Mouse (Mus musculus): Measurements from ENCODE around the gene Cenpm. TPM values are rescaled to one million over a fixed set of nuclear protein-coding genes. Genes with fewer than 3 reads are reported as not detected.

Gene Cenpm
- polyA plus RNA-seq, 1 experiment from 2014 or later: 15.2 TPM

- no peak overlapping the region for H3K9ac ChIP-seq
- no peaks in the 10 kb centered on the region for H3K36me3 ChIP-seq
- H3K9me3 ChIP-seq: no peaks in the 10 kb centered on the region
- H3K4me2 ChIP-seq: no peak overlapping the region
- no peak overlapping the region for H3K27ac ChIP-seq (replicated peaks)
- H3K27me3 ChIP-seq: no peaks in the 10 kb centered on the region
- no peaks in the 10 kb centered on the region for H3K4me1 ChIP-seq (replicated peaks)
- no peak for ATAC-seq (ENCODE audit: low read depth)
- 86% methylated on average over 10 of the region's 10 CpGs for WGBS
- no peak overlapping the region for H3K4me3 ChIP-seq
Observed at GRCm38 (mm10) chr15:82235661-82236060, 8.9 kb downstream of the Cenpm start.

GRCm38 (mm10) chr15:82232651-82233050 lies 11.9 kb downstream of the Cenpm start:
- WGBS: 77% methylated on average over 4 of the region's 4 CpGs
- no peaks in the 10 kb centered on the region for H3K36me3 ChIP-seq
- no peak overlapping the region for H3K4me2 ChIP-seq
- no peak overlapping the region for H3K9ac ChIP-seq
- no peaks in the 10 kb centered on the region for H3K9me3 ChIP-seq
- H3K4me1 ChIP-seq (replicated peaks): no peaks in the 10 kb centered on the region
- no peaks in the 10 kb centered on the region for H3K27me3 ChIP-seq
- no peak overlapping the region for H3K4me3 ChIP-seq
- no peak for ATAC-seq (ENCODE audit: low read depth)
- no peak overlapping the region for H3K27ac ChIP-seq (replicated peaks)

- no peak overlapping the region for H3K9ac ChIP-seq
- H3K4me3 ChIP-seq: no peak overlapping the region
- no peaks in the 10 kb centered on the region for H3K9me3 ChIP-seq
- H3K27me3 ChIP-seq: no peaks in the 10 kb centered on the region
- WGBS: 65% methylated on average over 11 of the region's 11 CpGs
- H3K4me1 ChIP-seq (replicated peaks): no peaks in the 10 kb centered on the region
- H3K27ac ChIP-seq (replicated peaks): no peak overlapping the region
- no peaks in the 10 kb centered on the region for H3K36me3 ChIP-seq
- H3K4me2 ChIP-seq: no peak overlapping the region
- ATAC-seq (ENCODE audit: low read depth): no peak
Observed at GRCm38 (mm10) chr15:82231591-82232378, 12.8 kb downstream of the Cenpm start.

- H3K4me1 ChIP-seq (replicated peaks): no peaks in the 10 kb centered on the region
- H3K9me3 ChIP-seq: no peaks in the 10 kb centered on the region
- no peak overlapping the region for H3K4me3 ChIP-seq
- no peak overlapping the region for H3K9ac ChIP-seq
- H3K27me3 ChIP-seq: no peaks in the 10 kb centered on the region; the same call in 1 of the 2 replicates
- ATAC-seq (ENCODE audit: low read depth): no peak
- no peak overlapping the region for H3K4me2 ChIP-seq
- WGBS: 84% methylated on average over 4 of the region's 4 CpGs
- H3K27ac ChIP-seq (replicated peaks): no peak overlapping the region
- no peaks in the 10 kb centered on the region for H3K36me3 ChIP-seq
Observed at GRCm38 (mm10) chr15:82231100-82231499, 13.4 kb downstream of the Cenpm start.

GRCm38 (mm10) chr15:82230098-82230611 lies 14.4 kb downstream of the Cenpm start:
- H3K9ac ChIP-seq: no peak overlapping the region
- 60% methylated on average over 6 of the region's 6 CpGs for WGBS
- no peaks in the 10 kb centered on the region for H3K36me3 ChIP-seq
- no peaks in the 10 kb centered on the region for H3K9me3 ChIP-seq
- H3K4me3 ChIP-seq: no peak overlapping the region
- ATAC-seq (ENCODE audit: low read depth): no peak
- H3K27me3 ChIP-seq: peaks cover 5% of the 10 kb centered on the region; the same call in 1 of the 2 replicates
- H3K27ac ChIP-seq (replicated peaks): no peak overlapping the region
- no peak overlapping the region for H3K4me2 ChIP-seq
- H3K4me1 ChIP-seq (replicated peaks): no peaks in the 10 kb centered on the region

- Histone ChIP-seq H3K36me3 (no peaks in the 10 kb centered on the region), H3K4me2 (no peak overlapping the region), H3K4me1 (replicated peaks) (peaks cover 1% of the 10 kb centered on the region), H3K27me3 (peaks cover 11% of the 10 kb centered on the region), H3K27ac (replicated peaks) (no peak overlapping the region), H3K9me3 (no peaks in the 10 kb centered on the region), H3K4me3 (no peak overlapping the region), H3K9ac (no peak overlapping the region)
- WGBS: 49% methylated on average over 11 of the region's 11 CpGs
- ATAC-seq (ENCODE audit: low read depth): no peak
Observed at GRCm38 (mm10) chr15:82229542-82230045, 15.0 kb downstream of the Cenpm start.

- H3K27ac ChIP-seq (replicated peaks): no peak overlapping the region
- H3K27me3 ChIP-seq: peaks cover 31% of the 10 kb centered on the region
- no peak overlapping the region for H3K9ac ChIP-seq
- H3K4me3 ChIP-seq: no peak overlapping the region
- H3K36me3 ChIP-seq: no peaks in the 10 kb centered on the region
- no peak overlapping the region for H3K4me2 ChIP-seq
- no peaks in the 10 kb centered on the region for H3K9me3 ChIP-seq
- no peak for ATAC-seq (ENCODE audit: low read depth)
- peaks cover 18% of the 10 kb centered on the region for H3K4me1 ChIP-seq (replicated peaks)
- WGBS: 95% methylated on average over 5 of the region's 5 CpGs
Observed at GRCm38 (mm10) chr15:82225769-82226168, 18.8 kb downstream of the Cenpm start.

GRCm38 (mm10) chr15:82224602-82225215 lies 19.8 kb downstream of the Cenpm start:
- Histone ChIP-seq H3K27me3 (peaks cover 35% of the 10 kb centered on the region), H3K9me3 (no peaks in the 10 kb centered on the region), H3K9ac (no peak overlapping the region), H3K27ac (replicated peaks) (no peak overlapping the region), H3K4me1 (replicated peaks) (peaks cover 24% of the 10 kb centered on the region), H3K4me2 (peak overlapping the region; percentile 66), H3K36me3 (no peaks in the 10 kb centered on the region), H3K4me3 (0 out of 2 replicates have a peak overlapping the region, but pooled peaks have one; percentile 34)
- ATAC-seq (ENCODE audit: low read depth): no peak; the same call in 1 of the 2 replicates
- WGBS: 42% methylated on average over 7 of the region's 7 CpGs

GRCm38 (mm10) chr15:82223657-82224601 lies 20.6 kb downstream of the Cenpm start, which contains the start of gene Tnfrsf13c:
TSS of gene Tnfrsf13c (minus strand) at chr15:82224369.
- peak within 1 kb of the TSS; percentile 66 for H3K4me2 ChIP-seq
- peak; percentile 76 for ATAC-seq (ENCODE audit: low read depth)
- no peaks in the 10 kb centered on the region for H3K9me3 ChIP-seq
- peak within 1 kb of the TSS; percentile 34 for H3K4me3 ChIP-seq
- H3K9ac ChIP-seq: peak within 1 kb of the TSS; percentile 64
- H3K36me3 ChIP-seq: no peaks in the 10 kb centered on the region
- H3K27me3 ChIP-seq: peaks cover 35% of the 10 kb centered on the region
- H3K4me1 ChIP-seq (replicated peaks): peaks cover 24% of the 10 kb centered on the region
- 3% methylated on average over 43 of the region's 44 CpGs for WGBS
- no peak within 1 kb of the TSS for H3K27ac ChIP-seq (replicated peaks)

- ATAC-seq (ENCODE audit: low read depth): no peak
- Histone ChIP-seq H3K9ac (no peak overlapping the region), H3K9me3 (no peaks in the 10 kb centered on the region), H3K27me3 (peaks cover 35% of the 10 kb centered on the region), H3K4me2 (peak overlapping the region; percentile 66; the same call in 1 of the 2 replicates), H3K27ac (replicated peaks) (no peak overlapping the region), H3K4me1 (replicated peaks) (peaks cover 24% of the 10 kb centered on the region), H3K36me3 (no peaks in the 10 kb centered on the region), H3K4me3 (no peak overlapping the region)
- WGBS: 63% methylated on average over 7 of the region's 7 CpGs
Observed at GRCm38 (mm10) chr15:82223251-82223650, 21.3 kb downstream of the Cenpm start.

- H3K36me3 ChIP-seq: no peaks in the 10 kb centered on the region
- 0 out of 2 replicates have a peak overlapping the region, but pooled peaks have one; percentile 5 for H3K9ac ChIP-seq
- 69% methylated on average over 14 of the region's 14 CpGs for WGBS
- H3K9me3 ChIP-seq: no peaks in the 10 kb centered on the region
- no peak for ATAC-seq (ENCODE audit: low read depth)
- no peak overlapping the region for H3K27ac ChIP-seq (replicated peaks)
- peaks cover 36% of the 10 kb centered on the region for H3K4me1 ChIP-seq (replicated peaks)
- H3K27me3 ChIP-seq: peaks cover 49% of the 10 kb centered on the region
- H3K4me2 ChIP-seq: no peak overlapping the region
- H3K4me3 ChIP-seq: no peak overlapping the region
Observed at GRCm38 (mm10) chr15:82221104-82221860, 23.3 kb downstream of the Cenpm start.

All from neural tube, embryonic 13.5 days (tissue).